In genomic region chr3:105052171-105052936, GRCm38 (mm10) we compare ENCODE assay signal across 8 mouse cellular contexts. TPM values are rescaled to one million over a fixed set of nuclear protein-coding genes. Genes with fewer than 3 reads are reported as not detected.
A peak's percentile ranks its signal among the peaks of the same experiment; 100 is the strongest.
DNase-seq lines count a peak whose midpoint lies in the region; ATAC-seq and TF ChIP-seq lines count a peak whose summit lies in the region.

No protein-coding gene starts in this region.

- H3K27me3 ChIP-seq in hindbrain, embryonic 15.5 days: no peaks in the 10 kb centered on the region
- no peaks in the 10 kb centered on the region for H3K27me3 ChIP-seq in midbrain, embryonic 15.5 days (replicated peaks)

- TF ChIP-seq CTCF in layer of hippocampus, adult 2 months (conservative IDR thresholded peaks at IDR 0.05): no peak
- no peak for TF ChIP-seq CTCF in brain, embryonic 14.5 days (IDR thresholded peaks at IDR 0.05; ENCODE audit: borderline replicate concordance, extremely low read depth, insufficient read depth, insufficient read length)

- peak overlapping the region; percentile 94 for H3K27ac ChIP-seq in layer of hippocampus, adult 2 months
- H3K27ac ChIP-seq in hindbrain, embryonic 15.5 days (replicated peaks): peak overlapping the region; percentile 98
- peak overlapping the region; percentile 87 for H3K27ac ChIP-seq in midbrain, embryonic 15.5 days

- H3K9ac ChIP-seq in hindbrain, embryonic 15.5 days: peak overlapping the region; percentile 96
- peak overlapping the region; percentile 79 for H3K9ac ChIP-seq in midbrain, embryonic 15.5 days

- H3K4me2 ChIP-seq in hindbrain, embryonic 15.5 days: peak overlapping the region; percentile 64
- peak overlapping the region; percentile 70 for H3K4me2 ChIP-seq in midbrain, embryonic 15.5 days

- DNase-seq in layer of hippocampus, adult 2 months (ENCODE audit: low spot score in 2 of 2): no peak
- DNase-seq in layer of hippocampus, adult 8-10 months (ENCODE audit: low spot score in 2 of 2): no peak
- peak; percentile 63 for DNase-seq in brain, embryonic 14.5 days (ENCODE audit: low read depth)
- no peak for DNase-seq in adrenal gland, postnatal 14 days
- no peak for DNase-seq in spleen, adult 12 weeks (ENCODE audit: low spot score)

- peak; percentile 92 for TF ChIP-seq POLR2A in brain, embryonic 14.5 days (IDR thresholded peaks at IDR 0.05; ENCODE audit: borderline replicate concordance, extremely low read depth, insufficient read depth, insufficient read length, poor library complexity, severe bottlenecking)

- H3K4me1 ChIP-seq in hindbrain, embryonic 15.5 days (replicated peaks): peaks cover 43% of the 10 kb centered on the region
- H3K4me1 ChIP-seq in midbrain, embryonic 15.5 days: peaks cover 41% of the 10 kb centered on the region

- H3K4me3 ChIP-seq in layer of hippocampus, adult 2 months: peak overlapping the region; percentile 99
- peak overlapping the region; percentile 99 for H3K4me3 ChIP-seq in hindbrain, embryonic 15.5 days
- H3K4me3 ChIP-seq in midbrain, embryonic 15.5 days: peak overlapping the region; percentile 58

- ATAC-seq in hindbrain, embryonic 15.5 days (ENCODE audit: low FRiP score, low read depth): peak; percentile 50
- ATAC-seq in midbrain, embryonic 15.5 days (replicated peaks): peak; percentile 68
- no peak for ATAC-seq in inflammation-experienced regulatory T-cells, adult 6 months

- no peaks in the 10 kb centered on the region for H3K36me3 ChIP-seq in hindbrain, embryonic 15.5 days
- H3K36me3 ChIP-seq in midbrain, embryonic 15.5 days (replicated peaks): no peaks in the 10 kb centered on the region

- 1% methylated on average over 37 of the region's 37 CpGs for WGBS in hindbrain, embryonic 15.5 days
- under 1% methylated on average over 37 of the region's 37 CpGs for WGBS in midbrain, embryonic 15.5 days

- no peaks in the 10 kb centered on the region for H3K9me3 ChIP-seq in hindbrain, embryonic 15.5 days
- H3K9me3 ChIP-seq in midbrain, embryonic 15.5 days: no peaks in the 10 kb centered on the region

RNA-seq across cellular contexts. Expression of gene Cttnbp2nl, which starts 0.6 kb away (rescaled TPM):
- total RNA-seq in layer of hippocampus, adult 2 months (2021): 10 to 100 TPM; 21.1 to 25.4 TPM
- total RNA-seq in layer of hippocampus, adult 8-10 months (2022): 10 to 100 TPM; 24.7 to 42.3 (median 34.1) TPM
- 12.1 and 28.8 TPM in 2 replicates for polyA plus RNA-seq in brain, embryonic 14.5 days (2012; rRNA removed)
- 47.4 and 50.6 TPM in 2 replicates for polyA plus RNA-seq in hindbrain, embryonic 15.5 days (2015; fragmentation: Nextera tagmentation; extraction: Ambion mirVana)
- polyA plus RNA-seq in midbrain, embryonic 15.5 days (2015; fragmentation: Nextera tagmentation; extraction: Ambion mirVana): 60.6 and 60.9 TPM in 2 replicates
- total RNA-seq in adrenal gland, postnatal 14 days (2021): 22.9 and 27.3 TPM in 2 replicates
- polyA plus RNA-seq in inflammation-experienced regulatory T-cells, adult 6 months (2017; shearing (Covaris generic)): under 1 TPM in 1 of 3 experiments, not detected in 2; 0.29 TPM

RNA-seq across cellular contexts. Expression of gene 4930564D02Rik, which starts 14.3 kb away (rescaled TPM):
- total RNA-seq in layer of hippocampus, adult 2 months (2021): not detected
- not detected for total RNA-seq in layer of hippocampus, adult 8-10 months (2022)
- polyA plus RNA-seq in brain, embryonic 14.5 days (2012; rRNA removed): not detected in 2 replicates
- not detected in 2 replicates for polyA plus RNA-seq in hindbrain, embryonic 15.5 days (2015; fragmentation: Nextera tagmentation; extraction: Ambion mirVana)
- not detected in 2 replicates for polyA plus RNA-seq in midbrain, embryonic 15.5 days (2015; fragmentation: Nextera tagmentation; extraction: Ambion mirVana)
- not detected in 2 replicates for total RNA-seq in adrenal gland, postnatal 14 days (2021)
- not detected for polyA plus RNA-seq in inflammation-experienced regulatory T-cells, adult 6 months (2017; shearing (Covaris generic))

Comparison
In these comparisons a context has a peak if more than half of its experiments do, and no peak if none do; other contexts are left out.
1. RNA of gene Cttnbp2nl, which starts 0.6 kb away (polyA plus RNA-seq): 60.6 to 60.9 TPM in midbrain, embryonic 15.5 days, 47.4 to 50.6 TPM in hindbrain, embryonic 15.5 days and 12.1 to 28.8 TPM in brain, embryonic 14.5 days; 0.29 TPM in inflammation-experienced regulatory T-cells, adult 6 months; every median in the first group is over 10 times any median in the second.
2. Peak in every context shown above with its lines, with median percentiles within 50 percentile points of each other: H3K27ac ChIP-seq and H3K4me3 ChIP-seq.